Mouse (Mus musculus) CH12.LX (cell line): ENCODE results near the gene Strip1. TPM values are rescaled to one million over a fixed set of nuclear protein-coding genes. Genes with fewer than 3 reads are reported as not detected.

Source experiments
- DNase-seq: peaks from one replicate; pipeline ENCODE4 v3.0.0-alpha.2; 2013; ENCODE audit errors: extremely low read depth
- H3K27ac ChIP-seq: 2 replicates; pipeline ENCODE4 v1.5.1; 2012; ENCODE audit warnings: low read depth, mild to moderate bottlenecking, control low read depth, moderate library complexity; ENCODE audit not compliant: insufficient read depth
- H3K27me3 ChIP-seq: replicated peaks from 2 replicates; pipeline ENCODE3; 2012; ENCODE audit warnings: inconsistent platforms
- H3K36me3 ChIP-seq, 2 experiments: replicated peaks in 1 of 2; 2 replicates each; pipeline versions ENCODE3 to v1.6.1; 2012; ENCODE audit warnings: inconsistent platforms in 1 of 2, low read length in 1 of 2, mild to moderate bottlenecking in 1 of 2, mixed read lengths in 1 of 2, moderate library complexity in 1 of 2; ENCODE audit not compliant: control insufficient read depth in 1 of 2, insufficient read depth in 1 of 2
- H3K4me1 ChIP-seq, 2 experiments: 2 replicates each; pipeline ENCODE4 v1.6.1; 2012; ENCODE audit warnings: inconsistent platforms in 1 of 2, moderate library complexity in 1 of 2; ENCODE audit not compliant: insufficient read depth in 2 of 2, control insufficient read depth in 1 of 2
- H3K4me2 ChIP-seq: 2 replicates; pipeline ENCODE4 v1.6.1; 2012; ENCODE audit warnings: low read depth, mild to moderate bottlenecking, control low read depth; ENCODE audit not compliant: poor library complexity, insufficient read depth, severe bottlenecking
- H3K4me3 ChIP-seq, 3 experiments: fragments of 150-350 bp in 1 of 3; sonication (generic) in 1 of 3; replicated peaks in 1 of 3; 2 replicates each; pipeline versions ENCODE3 to v1.5.1; 2011 to 2012; ENCODE audit warnings: low read depth in 2 of 3, low read length in 2 of 3, mild to moderate bottlenecking in 2 of 3, moderate library complexity in 2 of 3, control low read depth in 1 of 3, improper control_type of control experiment in 1 of 3, inconsistent platforms in 1 of 3, mixed read lengths in 1 of 3; ENCODE audit not compliant: poor library complexity in 1 of 3
- H3K79me2 ChIP-seq: replicated peaks from 2 replicates; pipeline ENCODE4 v1.6.1; 2012; ENCODE audit warnings: mild to moderate bottlenecking, moderate library complexity; ENCODE audit not compliant: control insufficient read depth, poor library complexity, insufficient read depth, severe bottlenecking; ENCODE audit errors: extremely low read depth
- H3K9ac ChIP-seq: 2 replicates; pipeline ENCODE4 v1.6.1; 2012; ENCODE audit warnings: low read depth, mild to moderate bottlenecking, control low read depth, moderate library complexity; ENCODE audit not compliant: insufficient read depth
- H3K9me3 ChIP-seq: replicated peaks from 2 replicates; pipeline ENCODE3; 2012; ENCODE audit warnings: low read length, inconsistent platforms, mixed read lengths
- BHLHE40 ChIP-seq: IDR thresholded peaks from 2 replicates; pipeline ENCODE4 v1.6.1; 2011; ENCODE audit warnings: mild to moderate bottlenecking, low read depth, low read length, improper control_type of control experiment
- CTCF ChIP-seq, 2 experiments: IDR thresholded peaks in 1 of 2; conservative IDR thresholded peaks in 1 of 2; 2 replicates each; pipeline ENCODE4 v1.5.1; 2011 to 2012; ENCODE audit warnings: low read depth in 2 of 2, low read length in 2 of 2, improper control_type of control experiment in 1 of 2, inconsistent platforms in 1 of 2, mild to moderate bottlenecking in 1 of 2, moderate library complexity in 1 of 2
- E2F4 ChIP-seq: IDR thresholded peaks from 2 replicates; pipeline ENCODE4 v1.6.1; 2011; ENCODE audit warnings: low read depth, low read length, improper control_type of control experiment; ENCODE audit not compliant: insufficient replicate concordance
- EP300 ChIP-seq: IDR thresholded peaks from 2 replicates; pipeline ENCODE4 v1.6.1; 2011; ENCODE audit warnings: low read length, improper control_type of control experiment
- GABPA ChIP-seq: IDR thresholded peaks from 2 replicates; pipeline ENCODE4 v1.6.1; 2012; ENCODE audit warnings: low read depth, low read length, improper control_type of control experiment, inconsistent platforms; ENCODE audit not compliant: insufficient replicate concordance
- IRF4 ChIP-seq: IDR thresholded peaks from 2 replicates; pipeline ENCODE4 v1.6.1; 2014; ENCODE audit warnings: low read depth, mild to moderate bottlenecking, inconsistent platforms, low read length, improper control_type of control experiment
- JUND ChIP-seq: conservative IDR thresholded peaks from 2 replicates; pipeline ENCODE4 v1.6.1; 2011; ENCODE audit warnings: low read depth, low read length, improper control_type of control experiment
- MAX ChIP-seq: IDR thresholded peaks from 2 replicates; pipeline ENCODE4 v1.6.1; 2011; ENCODE audit warnings: low read length, improper control_type of control experiment
- MEF2A ChIP-seq: IDR thresholded peaks from 2 replicates; pipeline ENCODE4 v1.6.1; 2014; ENCODE audit warnings: low read depth, mild to moderate bottlenecking, inconsistent platforms, low read length, improper control_type of control experiment, borderline replicate concordance
- NELFE ChIP-seq: IDR thresholded peaks from 2 replicates; pipeline ENCODE4 v1.6.1; 2011; ENCODE audit warnings: low read depth, low read length, improper control_type of control experiment
- PAX5 ChIP-seq: IDR thresholded peaks from 2 replicates; pipeline ENCODE4 v1.6.1; 2012; ENCODE audit warnings: low read length, inconsistent platforms, mixed read lengths
- POLR2A ChIP-seq: IDR thresholded peaks from 2 replicates; pipeline ENCODE4 v1.6.1; 2011; ENCODE audit warnings: low read depth, mild to moderate bottlenecking, improper control_type of control experiment, low read length
- SMC3 ChIP-seq: IDR thresholded peaks from 2 replicates; pipeline ENCODE4 v1.6.1; 2011; ENCODE audit warnings: low read depth, low read length, improper control_type of control experiment
- TCF12 ChIP-seq: IDR thresholded peaks from 2 replicates; pipeline ENCODE4 v1.6.1; 2014; ENCODE audit warnings: low read depth, mild to moderate bottlenecking, inconsistent platforms, low read length, improper control_type of control experiment
- UBTF ChIP-seq: IDR thresholded peaks from 2 replicates; pipeline ENCODE4 v1.6.1; 2012; ENCODE audit warnings: low read depth, mild to moderate bottlenecking, inconsistent platforms, low read length, improper control_type of control experiment, moderate library complexity
- USF2 ChIP-seq: conservative IDR thresholded peaks from 2 replicates; pipeline ENCODE4 v1.6.1; 2011; ENCODE audit warnings: low read depth, low read length, improper control_type of control experiment
- ZC3H11A ChIP-seq: IDR thresholded peaks from 2 replicates; pipeline ENCODE4 v1.6.1; 2012; ENCODE audit warnings: low read depth, mild to moderate bottlenecking, inconsistent platforms, low read length, improper control_type of control experiment
- ZKSCAN1 ChIP-seq: IDR thresholded peaks from 2 replicates; pipeline ENCODE4 v1.6.1; 2012; ENCODE audit warnings: low read depth, inconsistent platforms, low read length, improper control_type of control experiment, borderline replicate concordance
- ZNF384 ChIP-seq: IDR thresholded peaks from 2 replicates; pipeline ENCODE4 v1.6.1; 2012; ENCODE audit warnings: low read depth, low read length, improper control_type of control experiment, inconsistent platforms
- dilution Hi-C: fragments of 300-500 bp; cut with MboI; formaldehyde crosslinking; loops from 2 replicates; pipeline ENCODE4 v1.14.3; 2020; ENCODE audit warnings: low sequenced_read_pairs; ENCODE audit not compliant: extremely low pct_unique_long_range_greater_than_20kb, extremely low pct_ligation_motif_present
- in situ Hi-C: fragments of 300-500 bp; cut with MboI; formaldehyde crosslinking; loops from 3 replicates; pipeline ENCODE4 v1.14.3; 2019; ENCODE audit warnings: low sequenced_read_pairs, low pct_ligation_motif_present, low pct_unique_long_range_greater_than_20kb, mixed read lengths
- polyA plus RNA-seq: library from polyadenylated mRNA; unstranded; fragments of >175 nt; gene quantifications from 2 replicates; pipeline ENCODE4 v1.2.1, GENCODE M21; 2012; ENCODE audit warnings: low read depth; ENCODE audit not compliant: insufficient read length
- total RNA-seq, 2 experiments: library from RNA; depleted of rRNA; stranded (reverse); fragments of 300-350 nt in 1 of 2; fragments of >200 nt in 1 of 2; gene quantifications; 2 replicates each; pipeline ENCODE4 v1.2.3; 2012 to 2014

Strip1 gene
- total and polyA plus RNA-seq, 3 experiments: 18.4 to 28.2 (median 27.0) TPM

- dilution Hi-C loops: no loop called here
- no peak overlapping the region for H3K27ac ChIP-seq
- H3K36me3 ChIP-seq: peaks cover 63 to 90% of the 10 kb centered on the region in 2 experiments
- no peak overlapping the region for H3K4me3 ChIP-seq
- TF ChIP-seq BHLHE40 (no peak), POLR2A (no peak), ZKSCAN1 (no peak), ZNF384 (no peak), GABPA (no peak), MEF2A (no peak), USF2 (no peak), MAX (no peak), UBTF (no peak), E2F4 (no peak), IRF4 (no peak), ZC3H11A (no peak)
- TF ChIP-seq, all 38 proteins: peak for 0
- Histone ChIP-seq H3K9me3 (no peaks in the 10 kb centered on the region), H3K9ac (no peak overlapping the region), H3K4me1 (peaks cover 6 to 28% of the 10 kb centered on the region in 2 experiments; a peak in 3 of 4 replicates), H3K79me2 (no peaks in the 10 kb centered on the region), H3K27me3 (no peaks in the 10 kb centered on the region), H3K4me2 (no peak overlapping the region)
- in situ Hi-C loops: no loop called here
- no peak for DNase-seq
Observed at GRCm38 (mm10) chr3:107625536-107625935, 6.0 kb downstream of the Strip1 start.

DNA sequence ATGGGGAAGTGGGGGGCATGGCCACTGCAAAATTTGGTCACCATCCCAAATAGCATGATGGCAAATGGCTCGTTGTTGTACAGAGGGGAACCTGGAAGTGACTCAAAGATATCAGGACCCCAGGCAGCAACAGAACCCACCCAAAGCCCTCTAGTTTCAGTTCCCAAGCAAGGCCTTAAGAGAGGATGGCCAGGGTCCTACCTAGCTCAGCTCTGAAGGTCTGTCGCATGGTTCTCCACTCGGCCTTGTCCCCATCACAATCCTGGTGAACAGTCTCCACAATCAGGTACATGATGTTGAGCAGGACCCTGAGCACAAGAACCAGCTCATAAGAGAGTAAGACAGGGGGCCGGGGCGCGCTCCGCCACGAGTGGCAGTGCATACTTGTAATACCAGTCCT is 7.1 kb downstream of the Strip1 start:
- no peak overlapping the region for H3K27ac ChIP-seq
- peaks cover 68 to 97% of the 10 kb centered on the region in 2 experiments for H3K36me3 ChIP-seq
- H3K27me3 ChIP-seq: no peaks in the 10 kb centered on the region
- peaks cover 4 to 18% of the 10 kb centered on the region in 2 experiments; a peak in 3 of 4 replicates for H3K4me1 ChIP-seq
- DNase-seq: no peak
- TF ChIP-seq IRF4 (no peak), NELFE (no peak), CTCF (conservative IDR thresholded peaks at IDR 0.05 in 1 of 2, IDR thresholded peaks at IDR 0.05 in 1 of 2; ENCODE audit: low read depth in 2 of 2, low read length in 2 of 2) (no peak), PAX5 (no peak), TCF12 (no peak), JUND (no peak), EP300 (no peak), POLR2A (no peak), MAX (no peak), SMC3 (no peak)
- TF ChIP-seq, all 38 proteins: peak for 0
- Histone ChIP-seq H3K4me2 (no peak overlapping the region), H3K4me3 (no peak overlapping the region), H3K79me2 (no peaks in the 10 kb centered on the region), H3K9me3 (no peaks in the 10 kb centered on the region), H3K9ac (no peak overlapping the region)
- dilution Hi-C loops (no loop called here), in situ Hi-C loops (no loop called here)
